Mouse (Mus musculus) layer of hippocampus, adult 8-10 months (tissue): ENCODE data around the gene Cpsf2. TPM values are rescaled to one million over a fixed set of nuclear protein-coding genes. Genes with fewer than 3 reads are reported as not detected.

Experiments
- DNase-seq, 2 experiments: peaks; one replicate each; pipeline ENCODE4 v3.0.0; 2022; ENCODE audit warnings: low spot score in 2 of 2
- total RNA-seq, 4 experiments: library from RNA; stranded (reverse); gene quantifications; 2 replicates each; pipeline ENCODE4 v1.2.4; 2022

Gene Cpsf2
- total RNA-seq, 4 experiments from 2014 or later = 23.5 to 27.5 (median 25.3) TPM

- peak; percentile 61 to 79 for DNase-seq
These were observed 80.0 kb downstream of the Cpsf2 start for GRCm38 (mm10) chr12:102055758-102056157.

Other genes with a start within 250 kb of the Cpsf2 start
- gene Fbln5, start 156.9 kb upstream of the Cpsf2 start, total RNA-seq = 1 to 10 TPM; 4.7 to 7.6 (median 6.0) TPM
- gene Trip11, start 62.7 kb upstream of the Cpsf2 start, total RNA-seq = 10 to 100 TPM; 30.9 to 36.2 (median 33.2) TPM
- 10 to 100 TPM; 20.4 to 27.9 (median 22.7) TPM for gene Atxn3, start 17.7 kb upstream of the Cpsf2 start, total RNA-seq
- gene Slc24a4, start 152.7 kb downstream of the Cpsf2 start, total RNA-seq = 10 to 100 TPM; 34.2 to 50.2 (median 44.5) TPM